Mouse (Mus musculus) cerebellum, postnatal 36 days (tissue): ENCODE measurements around the gene Etv6.

Experiments
- DNase-seq, 2 experiments: peaks; one replicate each; pipeline ENCODE4 v3.0.0; 2021 to 2022; ENCODE audit warnings: mixed read lengths in 2 of 2

The Etv6 gene

GRCm38 (mm10) chr6:134045092-134045868 lies 9.8 kb downstream of the Etv6 start:
- DNase-seq: no peak

- no peak for DNase-seq
These were observed 10.6 kb downstream of the Etv6 start for GRCm38 (mm10) chr6:134046136-134046535.

- no peak for DNase-seq
These were observed 11.7 kb downstream of the Etv6 start for GRCm38 (mm10) chr6:134047249-134047648.

- no peak for DNase-seq
These were observed 12.5 kb downstream of the Etv6 start for GRCm38 (mm10) chr6:134047974-134048373.

GRCm38 (mm10) chr6:134048965-134049364 lies 13.5 kb downstream of the Etv6 start:
- DNase-seq: no peak

- no peak for DNase-seq
These were observed 15.0 kb downstream of the Etv6 start for GRCm38 (mm10) chr6:134050466-134050865.

- DNase-seq: no peak
These were observed 16.4 kb downstream of the Etv6 start for GRCm38 (mm10) chr6:134051950-134052349.

GRCm38 (mm10) chr6:134053146-134053545 lies 17.6 kb downstream of the Etv6 start:
- no peak for DNase-seq

- DNase-seq: no peak
These were observed 18.1 kb downstream of the Etv6 start for GRCm38 (mm10) chr6:134053566-134053965.

- DNase-seq: no peak
These were observed 20.1 kb downstream of the Etv6 start for GRCm38 (mm10) chr6:134055588-134055987.

- no peak for DNase-seq
These were observed 23.0 kb downstream of the Etv6 start for GRCm38 (mm10) chr6:134058451-134058850.

- DNase-seq: no peak
These were observed 23.5 kb downstream of the Etv6 start for GRCm38 (mm10) chr6:134058886-134059551.

GRCm38 (mm10) chr6:134059552-134059891 lies 24.0 kb downstream of the Etv6 start:
- DNase-seq: no peak

- no peak for DNase-seq
These were observed 24.5 kb downstream of the Etv6 start for GRCm38 (mm10) chr6:134060036-134060435.

- no peak for DNase-seq
These were observed 25.3 kb downstream of the Etv6 start for GRCm38 (mm10) chr6:134060811-134061210.

- no peak for DNase-seq
These were observed 29.7 kb downstream of the Etv6 start for GRCm38 (mm10) chr6:134065018-134065725.

- no peak for DNase-seq
These were observed 30.6 kb downstream of the Etv6 start for GRCm38 (mm10) chr6:134066112-134066511.

- DNase-seq: no peak
These were observed 31.5 kb downstream of the Etv6 start for GRCm38 (mm10) chr6:134066996-134067395.

- no peak for DNase-seq
These were observed 32.0 kb downstream of the Etv6 start for GRCm38 (mm10) chr6:134067536-134067935.

- no peak for DNase-seq
These were observed 36.9 kb downstream of the Etv6 start for GRCm38 (mm10) chr6:134072439-134072838.

- no peak for DNase-seq
These were observed 37.4 kb downstream of the Etv6 start for GRCm38 (mm10) chr6:134072906-134073305.

- no peak for DNase-seq
These were observed 38.9 kb downstream of the Etv6 start for GRCm38 (mm10) chr6:134074353-134074752.

GRCm38 (mm10) chr6:134075031-134075430 lies 39.5 kb downstream of the Etv6 start:
- no peak for DNase-seq

- DNase-seq: no peak
These were observed 42.5 kb downstream of the Etv6 start for GRCm38 (mm10) chr6:134078016-134078415.
